Mouse (Mus musculus) megakaryocyte, embryonic 14.5 days (primary cell): ENCODE results near the gene Wdr54.

Experiments used
- FLI1 ChIP-seq: IDR thresholded peaks from 2 replicates; pipeline ENCODE4 v1.6.1; 2012; ENCODE audit warnings: low read length, inconsistent platforms, mixed read lengths
- GATA1 ChIP-seq: IDR thresholded peaks from 3 replicates; pipeline ENCODE4 v1.6.1; 2012; ENCODE audit warnings: mixed read lengths, low read length, inconsistent platforms, borderline replicate concordance

DNA sequence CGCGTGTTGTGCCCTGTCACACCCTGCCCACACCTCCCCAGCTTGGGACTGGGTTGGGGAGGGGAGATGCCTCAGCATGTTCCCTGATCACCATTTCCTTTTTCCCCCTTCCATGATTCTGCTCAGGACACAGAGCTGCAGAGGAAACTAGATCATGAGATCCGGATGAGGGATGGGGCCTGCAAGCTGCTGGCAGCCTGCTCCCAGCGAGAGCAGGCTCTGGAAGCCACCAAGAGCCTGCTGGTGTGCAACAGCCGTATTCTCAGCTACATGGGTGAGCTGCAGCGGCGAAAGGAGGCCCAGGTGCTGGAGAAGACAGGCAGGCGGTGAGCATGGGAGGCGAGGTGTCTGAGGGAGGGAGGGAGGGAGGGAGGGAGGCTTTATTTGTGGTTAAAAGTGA, 10.4 kb downstream of the Wdr54 start:
- TF ChIP-seq GATA1 (no peak), FLI1 (no peak)
